Mouse (Mus musculus) stomach, postnatal 0 days (tissue): ENCODE results near the gene Lrp6.

ENCODE experiments used
- CTCF ChIP-seq: IDR thresholded peaks from 2 replicates; pipeline ENCODE4 v1.5.1; 2016; ENCODE audit warnings: antibody characterized with exemption, low read depth, mild to moderate bottlenecking, moderate library complexity
- EP300 ChIP-seq: optimal IDR thresholded peaks from 2 replicates; pipeline ENCODE3; 2016; ENCODE audit warnings: antibody characterized with exemption

GRCm38 (mm10) chr6:134564539-134564938, 2.2 kb downstream of the Lrp6 start:
- no peak for TF ChIP-seq CTCF
- no peak for TF ChIP-seq EP300
